Mouse (Mus musculus): ENCODE data around the gene Eif4g3. TPM values are rescaled to one million over a fixed set of nuclear protein-coding genes. Genes with fewer than 3 reads are reported as not detected.
"Not testable (repeated sequence)": the region's sequence is repeated elsewhere in the genome, so short reads cannot be mapped to it uniquely, and the experiment has no call there.

Gene Eif4g3
- total and polyA plus RNA-seq, 3 experiments, result 22.8 to 63.7 TPM; not detected in 1

DNA sequence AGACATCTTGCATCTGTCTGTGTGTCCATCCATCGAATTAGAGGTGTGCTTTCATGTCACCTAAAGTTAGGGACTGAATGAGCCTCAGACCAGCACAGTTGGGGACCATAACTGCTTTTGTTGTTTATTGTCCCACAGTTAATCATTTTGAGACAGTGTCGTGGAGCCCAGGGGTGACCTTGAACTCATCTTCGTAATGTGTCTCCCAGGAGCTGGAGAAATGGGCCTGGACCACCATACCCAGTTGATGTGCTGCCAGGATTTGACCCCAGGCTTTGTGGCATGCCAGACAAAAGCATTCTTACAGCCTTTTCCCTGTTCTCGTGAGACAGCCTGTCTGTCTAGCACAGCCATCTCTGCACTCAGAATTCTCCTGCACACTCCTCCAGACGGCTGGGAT, 63.8 kb downstream of the Eif4g3 start:
- Histone ChIP-seq H3K36me3 (ENCODE audit: control insufficient read depth in 1 of 2, insufficient read depth in 2 of 2, low read length in 2 of 2) (peaks cover 0 to 4% of the 10 kb centered on the region in 2 experiments; a peak in 2 of 4 replicates), H3K9ac (ENCODE audit: control insufficient read depth, low read depth, low read length, poor library complexity, severe bottlenecking) (no peak overlapping the region), H3K4me3 (ENCODE audit: control insufficient read depth in 1 of 2, insufficient read depth in 1 of 2, low read depth in 2 of 2, low read length in 2 of 2) (no peak overlapping the region), H3K27me3 (ENCODE audit: control insufficient read depth in 1 of 2, insufficient read depth in 2 of 2, low read length in 2 of 2) (no peaks in the 10 kb centered on the region), H3K79me2 (ENCODE audit: control insufficient read depth, insufficient read depth, low read length, poor library complexity) (no peaks in the 10 kb centered on the region; the same call in 1 of the 2 replicates), H3K9me3 (replicated peaks; ENCODE audit: insufficient read depth, low read length) (no peaks in the 10 kb centered on the region), H3K27ac (ENCODE audit: control insufficient read depth, low read depth, low read length) (no peak overlapping the region), H3K4me1 (ENCODE audit: control insufficient read depth in 1 of 2, insufficient read depth in 2 of 2, low read length in 2 of 2) (no peaks in the 10 kb centered on the region)
- TF ChIP-seq ZNF384 (IDR thresholded peaks at IDR 0.05; ENCODE audit: low read depth, low read length) (no peak), MYB (IDR thresholded peaks at IDR 0.05; ENCODE audit: low read depth, low read length) (no peak), EP300 (IDR thresholded peaks at IDR 0.05; ENCODE audit: low read depth in 1 of 2, low read length in 2 of 2) (no peak)
- no peak for DNase-seq (ENCODE audit: low read depth, low spot score)

DNA sequence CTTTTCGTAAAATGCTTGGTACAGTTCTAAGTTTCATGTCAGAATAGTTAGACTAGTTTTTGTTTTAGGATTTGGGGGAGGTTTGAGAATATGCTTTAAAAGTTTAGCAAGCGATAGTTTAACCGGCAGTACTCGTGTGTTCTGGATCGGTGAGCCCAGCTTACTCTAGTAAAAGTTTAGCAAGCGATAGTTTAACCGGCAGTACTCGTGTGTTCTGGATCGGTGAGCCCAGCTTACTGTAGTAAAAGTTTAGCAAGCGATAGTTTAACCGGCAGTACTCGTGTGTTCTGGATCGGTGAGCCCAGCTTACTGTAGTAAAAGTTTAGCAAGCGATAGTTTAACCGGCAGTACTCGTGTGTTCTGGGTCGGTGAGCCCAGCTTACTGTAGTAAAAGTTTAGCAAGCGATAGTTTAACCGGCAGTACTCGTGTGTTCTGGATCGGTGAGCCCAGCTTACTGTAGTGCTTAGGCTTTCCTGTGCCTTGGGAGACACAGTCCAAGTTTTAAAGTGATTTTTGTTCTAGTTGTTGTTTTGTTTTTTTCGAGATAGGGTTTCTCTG, 64.5 kb downstream of the Eif4g3 start:
- H3K36me3 ChIP-seq (ENCODE audit: control insufficient read depth in 1 of 2, insufficient read depth in 2 of 2, low read length in 2 of 2); H3K9ac ChIP-seq (ENCODE audit: control insufficient read depth, low read depth, low read length, poor library complexity, severe bottlenecking); H3K27me3 ChIP-seq (ENCODE audit: control insufficient read depth in 1 of 2, insufficient read depth in 2 of 2, low read length in 2 of 2); H3K9me3 ChIP-seq (replicated peaks; ENCODE audit: insufficient read depth, low read length); H3K27ac ChIP-seq (ENCODE audit: control insufficient read depth, low read depth, low read length); H3K4me3 ChIP-seq (ENCODE audit: control insufficient read depth in 1 of 2, insufficient read depth in 1 of 2, low read depth in 2 of 2, low read length in 2 of 2); H3K79me2 ChIP-seq (ENCODE audit: control insufficient read depth, insufficient read depth, low read length, poor library complexity); H3K4me1 ChIP-seq (ENCODE audit: control insufficient read depth in 1 of 2, insufficient read depth in 2 of 2, low read length in 2 of 2); DNase-seq (ENCODE audit: low read depth, low spot score): not testable (repeated sequence)

DNA sequence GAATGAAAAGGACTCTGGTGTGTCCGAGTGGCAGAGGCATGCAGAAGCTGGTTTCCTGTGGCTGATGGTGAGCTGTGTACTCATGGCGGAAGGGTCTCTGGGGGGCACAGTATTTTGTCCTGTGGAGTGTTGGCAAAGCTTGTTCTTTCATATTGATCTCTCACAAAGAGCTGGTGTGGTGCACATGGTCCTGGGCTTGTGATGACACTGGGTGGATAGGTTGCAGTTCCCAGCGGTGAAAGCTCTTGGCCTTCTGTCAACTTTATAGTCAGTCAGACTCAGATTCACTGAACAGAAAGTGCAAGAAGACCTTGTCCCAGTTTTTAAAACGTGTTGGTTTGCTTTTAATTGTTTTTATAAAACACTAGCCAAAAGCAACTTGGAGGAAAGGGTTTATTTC, 68.3 kb downstream of the Eif4g3 start:
- Histone ChIP-seq H3K27me3 (ENCODE audit: control insufficient read depth in 1 of 2, insufficient read depth in 2 of 2, low read length in 2 of 2) (no peaks in the 10 kb centered on the region), H3K4me3 (ENCODE audit: control insufficient read depth in 1 of 2, insufficient read depth in 1 of 2, low read depth in 2 of 2, low read length in 2 of 2) (no peak overlapping the region), H3K27ac (ENCODE audit: control insufficient read depth, low read depth, low read length) (no peak overlapping the region), H3K79me2 (ENCODE audit: control insufficient read depth, insufficient read depth, low read length, poor library complexity) (no peaks in the 10 kb centered on the region), H3K36me3 (ENCODE audit: control insufficient read depth in 1 of 2, insufficient read depth in 2 of 2, low read length in 2 of 2) (peaks cover 0 to 6% of the 10 kb centered on the region in 2 experiments; a peak in 2 of 4 replicates), H3K9ac (ENCODE audit: control insufficient read depth, low read depth, low read length, poor library complexity, severe bottlenecking) (no peak overlapping the region), H3K9me3 (replicated peaks; ENCODE audit: insufficient read depth, low read length) (no peaks in the 10 kb centered on the region), H3K4me1 (ENCODE audit: control insufficient read depth in 1 of 2, insufficient read depth in 2 of 2, low read length in 2 of 2) (no peaks in the 10 kb centered on the region)
- DNase-seq (ENCODE audit: low read depth, low spot score), result no peak
- no peak for TF ChIP-seq MAX (IDR thresholded peaks at IDR 0.05; ENCODE audit: low read length)
- TF ChIP-seq MYC (IDR thresholded peaks at IDR 0.05; ENCODE audit: low read depth, low read length), result no peak

DNA sequence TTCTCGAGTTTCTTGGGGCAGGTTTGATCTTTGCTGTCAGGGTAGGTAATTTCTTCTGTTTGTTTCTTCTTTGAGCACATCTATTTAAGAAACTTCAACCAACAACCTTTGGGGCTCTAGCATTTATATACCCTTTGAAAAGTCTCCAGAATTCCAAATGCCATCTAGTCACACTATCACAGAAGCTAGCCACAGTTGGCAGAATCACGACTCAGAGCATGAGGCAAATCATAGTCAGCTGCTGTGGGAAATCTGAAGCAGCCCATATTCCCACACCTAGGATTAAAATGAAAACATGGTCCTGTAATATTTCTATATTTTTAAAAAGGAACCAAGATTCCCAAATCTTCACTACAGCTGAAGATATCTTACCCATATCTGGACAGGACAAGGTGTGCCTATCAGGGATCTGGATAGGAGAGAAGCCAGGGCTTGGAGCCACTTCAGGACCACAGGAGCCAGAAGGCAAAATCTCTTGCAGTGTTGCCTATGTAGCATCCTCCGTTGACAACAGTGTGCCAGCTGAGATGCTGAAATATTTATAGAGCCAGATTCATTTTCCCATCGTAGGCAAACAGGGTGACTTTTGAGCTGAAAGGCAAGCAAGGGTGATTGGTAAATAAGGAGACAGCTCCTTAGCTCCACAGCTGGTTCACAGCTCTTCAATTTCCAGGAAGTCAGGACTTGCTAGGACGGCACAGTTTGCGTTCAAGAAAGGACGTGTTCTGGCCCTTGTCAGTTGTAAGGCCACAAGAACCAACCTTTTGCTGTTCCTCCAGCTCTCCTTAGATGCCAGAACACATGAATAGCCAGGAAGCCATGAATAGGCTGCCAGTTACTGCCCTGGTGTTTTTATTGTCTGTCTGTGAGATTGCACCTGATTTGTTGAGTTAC, 70.8 kb downstream of the Eif4g3 start:
- peaks cover 5% of the 10 kb centered on the region in 2 experiments; a peak in 3 of 4 replicates for H3K4me1 ChIP-seq (ENCODE audit: control insufficient read depth in 1 of 2, insufficient read depth in 2 of 2, low read length in 2 of 2)
- no peak overlapping the region for H3K4me3 ChIP-seq (ENCODE audit: control insufficient read depth in 1 of 2, insufficient read depth in 1 of 2, low read depth in 2 of 2, low read length in 2 of 2)
- H3K9ac ChIP-seq (ENCODE audit: control insufficient read depth, low read depth, low read length, poor library complexity, severe bottlenecking), result no peak overlapping the region
- peaks cover 4 to 13% of the 10 kb centered on the region in 2 experiments for H3K36me3 ChIP-seq (ENCODE audit: control insufficient read depth in 1 of 2, insufficient read depth in 2 of 2, low read length in 2 of 2)
- TF ChIP-seq ZNF384 (IDR thresholded peaks at IDR 0.05; ENCODE audit: low read depth, low read length) (no peak), TAL1 (IDR thresholded peaks at IDR 0.05; ENCODE audit: low read length) (no peak), CTCF (IDR thresholded peaks at IDR 0.05 in 2 of 3, conservative IDR thresholded peaks at IDR 0.05 in 1 of 3; ENCODE audit: control insufficient read depth in 1 of 3, insufficient read depth in 1 of 3, low read depth in 2 of 3, low read length in 3 of 3, poor library complexity in 1 of 3, severe bottlenecking in 1 of 3) (no peak), GATA1 (IDR thresholded peaks at IDR 0.05; ENCODE audit: low read depth, low read length) (no peak), E2F4 (IDR thresholded peaks at IDR 0.05; ENCODE audit: borderline replicate concordance, low read depth, low read length) (no peak), MAFK (IDR thresholded peaks at IDR 0.05; ENCODE audit: borderline replicate concordance, low read depth, low read length) (no peak), ELF1 (IDR thresholded peaks at IDR 0.05; ENCODE audit: low read depth, low read length) (no peak), RAD21 (IDR thresholded peaks at IDR 0.05; ENCODE audit: low read depth, low read length) (no peak), CHD1 (IDR thresholded peaks at IDR 0.05; ENCODE audit: low read depth, low read length) (no peak)
- H3K27ac ChIP-seq (ENCODE audit: control insufficient read depth, low read depth, low read length), result no peak overlapping the region
- no peaks in the 10 kb centered on the region for H3K79me2 ChIP-seq (ENCODE audit: control insufficient read depth, insufficient read depth, low read length, poor library complexity)
- H3K9me3 ChIP-seq (replicated peaks; ENCODE audit: insufficient read depth, low read length), result no peaks in the 10 kb centered on the region
- H3K27me3 ChIP-seq (ENCODE audit: control insufficient read depth in 1 of 2, insufficient read depth in 2 of 2, low read length in 2 of 2), result no peaks in the 10 kb centered on the region
- DNase-seq (ENCODE audit: low read depth, low spot score), result no peak
